Mouse (Mus musculus): Measurements from ENCODE around the gene Nutf2.

DNA sequence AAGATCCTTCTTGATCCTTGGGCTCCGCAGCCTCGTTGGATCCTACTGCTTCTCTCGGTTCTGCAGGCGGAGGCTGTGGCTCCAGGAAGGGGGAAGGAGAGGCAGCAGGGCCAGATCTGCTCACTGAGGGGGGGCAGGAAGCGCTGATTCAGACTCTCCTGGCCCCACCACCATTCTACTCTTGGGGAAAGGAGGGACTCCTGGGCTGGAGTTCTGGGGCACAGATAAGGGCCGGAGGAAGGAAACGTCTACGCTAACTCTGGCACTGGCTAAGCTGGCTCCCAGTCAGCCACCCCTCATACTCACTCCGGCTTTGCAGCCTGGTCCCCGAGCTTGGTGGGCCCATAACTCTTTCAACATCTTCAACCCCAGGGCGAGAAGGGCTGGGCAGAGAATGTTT, 13.7 kb upstream of the Nutf2 start:
- TF ChIP-seq CTCF (IDR thresholded peaks at IDR 0.05; ENCODE audit: extremely low read depth, insufficient read depth, insufficient read length, insufficient replicate concordance) (no peak), POLR2A (IDR thresholded peaks at IDR 0.05; ENCODE audit: low read depth, low read length) (no peak)
